Mouse (Mus musculus): ENCODE data around the gene Csmd2. TPM values are rescaled to one million over a fixed set of nuclear protein-coding genes. Genes with fewer than 3 reads are reported as not detected.

The Csmd2 gene
- polyA plus RNA-seq, 1 experiment from 2014 or later, result 0.15 TPM

DNA sequence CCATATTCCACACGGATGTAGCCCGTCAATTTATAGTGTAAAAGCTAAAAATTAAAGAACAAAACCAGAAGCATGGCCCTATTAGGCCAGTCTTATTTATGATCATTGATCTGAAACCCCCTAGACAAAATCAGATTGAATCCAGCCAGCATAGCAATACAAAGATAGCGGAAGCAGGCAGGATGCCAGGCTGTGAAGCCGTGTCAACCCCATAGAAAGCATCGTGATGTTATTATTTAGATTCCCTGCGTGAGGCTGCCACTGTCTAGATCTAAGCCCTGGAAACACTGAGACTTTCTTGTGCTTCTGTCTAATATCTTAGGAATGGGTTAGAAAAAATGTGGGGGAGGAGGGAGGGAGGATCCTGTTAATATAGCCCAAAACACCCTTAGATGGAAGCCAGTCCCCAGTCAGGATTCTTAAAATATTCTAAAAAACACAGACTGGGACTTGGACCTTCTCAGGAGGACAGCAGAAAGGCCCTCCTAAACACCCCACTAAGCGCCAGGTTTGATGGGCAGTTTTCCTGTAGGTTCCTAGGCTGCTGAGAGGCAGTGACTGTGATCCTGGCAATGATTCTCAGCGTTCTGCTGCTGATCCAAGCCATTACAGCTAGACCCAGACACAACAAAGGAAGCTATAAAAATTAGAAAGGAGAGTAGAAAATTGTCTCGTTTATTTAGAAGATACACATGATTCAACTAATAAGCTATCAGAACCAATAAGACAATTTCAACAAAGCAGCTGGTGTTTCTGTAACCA, 419.6 kb downstream of the Csmd2 start:
- H3K4me2 ChIP-seq (replicated peaks), result no peak overlapping the region
- H3K9ac ChIP-seq, result no peak overlapping the region
- no peak overlapping the region for H3K4me3 ChIP-seq (replicated peaks)
- H3K9me3 ChIP-seq, result no peaks in the 10 kb centered on the region
- no peaks in the 10 kb centered on the region for H3K36me3 ChIP-seq
- no peak for ATAC-seq
- 64% methylated on average over 9 of the region's 9 CpGs for WGBS
- H3K27ac ChIP-seq, result no peak overlapping the region
- H3K4me1 ChIP-seq (replicated peaks), result 0 out of 2 replicates have a peak, but pooled peaks cover 2% of the 10 kb centered on the region
- no peaks in the 10 kb centered on the region for H3K27me3 ChIP-seq (replicated peaks)

DNA sequence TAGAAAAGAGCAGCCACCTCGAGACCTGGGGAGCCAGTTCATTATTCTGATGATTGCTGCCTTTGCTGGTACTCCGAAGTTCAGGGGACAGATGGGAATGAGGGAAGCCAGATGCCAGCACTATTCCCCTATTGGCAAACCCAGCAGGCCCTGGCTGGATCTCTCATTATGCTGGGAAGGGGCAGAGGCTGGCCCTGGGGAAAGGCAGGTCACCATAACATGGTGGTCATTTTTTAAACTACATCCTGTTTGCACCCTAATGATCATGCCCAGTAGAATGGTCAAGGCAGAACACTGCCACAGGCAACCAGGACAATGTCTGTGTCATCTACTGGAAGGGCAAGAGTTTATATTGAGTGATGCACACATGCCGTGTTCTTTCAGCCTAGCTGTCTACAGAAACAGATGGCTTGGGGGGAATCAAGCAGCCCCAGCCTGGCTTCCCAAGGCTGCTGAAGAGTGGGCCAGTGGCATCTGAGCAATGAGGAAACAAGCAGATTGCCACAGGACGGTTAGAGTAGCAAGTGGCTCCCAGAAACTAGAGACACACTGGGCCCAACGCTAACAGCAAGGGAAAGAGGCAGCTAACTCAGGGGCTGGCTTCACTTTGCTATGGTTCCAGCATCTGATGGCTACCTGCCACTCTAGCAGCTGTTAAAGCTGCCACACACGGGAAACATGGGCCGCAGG, 424.4 kb downstream of the Csmd2 start:
- Histone ChIP-seq H3K4me2 (replicated peaks) (no peak overlapping the region), H3K9me3 (no peaks in the 10 kb centered on the region), H3K9ac (no peak overlapping the region), H3K27me3 (replicated peaks) (no peaks in the 10 kb centered on the region), H3K36me3 (no peaks in the 10 kb centered on the region), H3K27ac (no peak overlapping the region), H3K4me3 (replicated peaks) (no peak overlapping the region), H3K4me1 (replicated peaks) (0 out of 2 replicates have a peak, but pooled peaks cover 1% of the 10 kb centered on the region)
- 74% methylated on average over 7 of the region's 7 CpGs for WGBS
- ATAC-seq, result no peak

DNA sequence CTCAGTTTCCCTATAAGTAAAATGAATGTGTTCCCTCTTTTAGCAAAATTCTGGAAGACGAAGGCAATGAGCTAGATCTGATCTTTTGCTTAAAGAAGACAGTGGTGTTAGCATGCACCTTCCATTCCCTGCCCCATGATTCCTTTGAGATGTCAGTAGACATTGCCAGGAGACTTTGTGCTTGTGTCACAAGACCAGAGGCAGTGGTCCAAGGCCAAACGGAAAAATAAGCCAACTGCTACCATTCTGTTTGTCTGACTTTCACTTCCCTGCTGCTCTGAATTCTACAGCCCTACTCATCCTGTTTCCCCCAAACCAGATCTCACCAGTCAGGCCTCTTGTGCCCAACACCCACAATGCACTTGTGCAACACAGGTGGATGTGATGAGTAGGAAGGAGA, 427.1 kb downstream of the Csmd2 start:
- WGBS, result 81% methylated on average over 2 of the region's 2 CpGs
- Histone ChIP-seq H3K4me3 (replicated peaks) (no peak overlapping the region), H3K9ac (no peak overlapping the region), H3K27ac (no peak overlapping the region), H3K36me3 (no peaks in the 10 kb centered on the region), H3K9me3 (no peaks in the 10 kb centered on the region), H3K4me2 (replicated peaks) (no peak overlapping the region), H3K27me3 (replicated peaks) (no peaks in the 10 kb centered on the region), H3K4me1 (replicated peaks) (no peaks in the 10 kb centered on the region)
- ATAC-seq, result no peak

DNA sequence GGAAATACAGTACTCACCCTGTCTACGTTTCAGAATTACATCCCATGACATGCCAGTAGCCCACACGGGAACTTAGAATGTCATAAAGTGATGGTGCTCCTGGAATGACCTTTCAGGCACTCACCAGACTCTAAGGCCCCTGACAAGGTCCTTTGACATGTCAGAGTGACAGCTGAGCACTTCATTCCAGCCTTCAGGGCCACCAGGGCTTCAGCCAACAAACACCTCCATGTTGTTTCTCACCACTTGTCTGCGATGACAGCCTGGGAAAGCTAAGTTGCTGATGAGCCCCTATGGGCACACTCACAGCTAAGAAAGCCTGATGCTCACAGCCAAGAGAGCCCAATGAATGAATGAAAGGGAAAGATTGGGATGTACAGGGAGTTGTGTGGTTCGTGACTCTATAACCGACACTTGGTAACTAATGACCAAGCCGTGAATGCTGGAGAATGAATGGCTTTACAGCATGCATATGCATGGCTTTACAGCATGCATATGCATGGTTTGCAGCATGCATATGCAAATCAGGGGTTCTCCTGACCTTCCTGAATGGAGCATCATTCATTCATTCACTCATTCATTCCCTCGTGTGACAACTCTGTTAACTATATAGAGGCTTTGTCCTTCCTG, 432.4 kb downstream of the Csmd2 start:
- no peak for ATAC-seq
- no peaks in the 10 kb centered on the region for H3K36me3 ChIP-seq
- no peak overlapping the region for H3K9ac ChIP-seq
- H3K4me2 ChIP-seq (replicated peaks), result no peak overlapping the region
- WGBS, result 77% methylated on average over 7 of the region's 7 CpGs
- no peaks in the 10 kb centered on the region for H3K9me3 ChIP-seq
- H3K4me3 ChIP-seq (replicated peaks), result no peak overlapping the region
- no peaks in the 10 kb centered on the region for H3K4me1 ChIP-seq (replicated peaks)
- H3K27ac ChIP-seq, result no peak overlapping the region
- no peaks in the 10 kb centered on the region for H3K27me3 ChIP-seq (replicated peaks)

DNA sequence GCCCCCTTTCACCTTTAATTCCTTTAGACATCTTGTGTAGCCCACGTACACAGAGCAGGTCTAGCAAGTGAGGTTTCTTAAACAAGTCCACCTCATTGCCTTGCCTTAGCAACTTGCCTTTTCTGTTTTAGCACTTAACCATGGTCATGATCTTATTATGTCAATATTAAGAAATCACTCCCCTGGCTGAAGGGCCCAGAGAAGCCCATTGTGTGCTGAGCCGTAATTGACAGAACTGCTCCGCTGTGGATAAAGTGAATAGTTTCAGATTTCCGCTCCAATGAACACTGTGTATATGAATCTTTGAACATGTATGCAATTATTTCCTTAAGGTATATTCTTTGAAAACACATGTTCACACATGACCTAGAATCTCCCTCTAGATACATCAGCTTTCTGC, 434.8 kb downstream of the Csmd2 start:
- 78% methylated on average over 4 of the region's 4 CpGs for WGBS
- Histone ChIP-seq H3K4me3 (replicated peaks) (no peak overlapping the region), H3K27ac (no peak overlapping the region), H3K9me3 (no peaks in the 10 kb centered on the region), H3K4me1 (replicated peaks) (no peaks in the 10 kb centered on the region), H3K27me3 (replicated peaks) (no peaks in the 10 kb centered on the region), H3K36me3 (no peaks in the 10 kb centered on the region), H3K9ac (no peak overlapping the region), H3K4me2 (replicated peaks) (no peak overlapping the region)
- ATAC-seq, result no peak

DNA sequence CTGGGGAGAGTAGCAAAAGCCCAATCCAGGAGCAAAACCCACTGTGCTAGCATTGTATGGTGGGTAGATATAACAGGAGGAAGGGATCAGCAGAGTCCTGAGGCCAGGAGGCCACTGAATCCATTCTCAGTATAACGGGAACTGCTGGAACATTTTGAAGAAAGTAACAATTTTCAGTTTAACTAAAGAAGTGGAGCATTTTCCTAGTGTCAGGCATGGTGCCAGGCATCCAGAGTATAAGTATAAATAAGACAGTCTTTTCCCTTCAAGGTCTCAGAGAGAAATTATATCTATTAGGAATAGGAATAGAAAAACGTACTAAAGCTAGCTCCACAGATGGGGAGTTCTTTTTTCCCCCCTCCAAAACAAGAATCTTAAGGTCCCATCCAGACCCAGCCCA, 437.7 kb downstream of the Csmd2 start:
- H3K27ac ChIP-seq, result no peak overlapping the region
- H3K9me3 ChIP-seq, result no peaks in the 10 kb centered on the region
- 44% methylated on average over 2 of the region's 2 CpGs for WGBS
- H3K36me3 ChIP-seq, result no peaks in the 10 kb centered on the region
- H3K27me3 ChIP-seq (replicated peaks), result no peaks in the 10 kb centered on the region
- no peak overlapping the region for H3K4me2 ChIP-seq (replicated peaks)
- no peaks in the 10 kb centered on the region for H3K4me1 ChIP-seq (replicated peaks)
- H3K4me3 ChIP-seq (replicated peaks), result no peak overlapping the region
- ATAC-seq, result no peak
- no peak overlapping the region for H3K9ac ChIP-seq

DNA sequence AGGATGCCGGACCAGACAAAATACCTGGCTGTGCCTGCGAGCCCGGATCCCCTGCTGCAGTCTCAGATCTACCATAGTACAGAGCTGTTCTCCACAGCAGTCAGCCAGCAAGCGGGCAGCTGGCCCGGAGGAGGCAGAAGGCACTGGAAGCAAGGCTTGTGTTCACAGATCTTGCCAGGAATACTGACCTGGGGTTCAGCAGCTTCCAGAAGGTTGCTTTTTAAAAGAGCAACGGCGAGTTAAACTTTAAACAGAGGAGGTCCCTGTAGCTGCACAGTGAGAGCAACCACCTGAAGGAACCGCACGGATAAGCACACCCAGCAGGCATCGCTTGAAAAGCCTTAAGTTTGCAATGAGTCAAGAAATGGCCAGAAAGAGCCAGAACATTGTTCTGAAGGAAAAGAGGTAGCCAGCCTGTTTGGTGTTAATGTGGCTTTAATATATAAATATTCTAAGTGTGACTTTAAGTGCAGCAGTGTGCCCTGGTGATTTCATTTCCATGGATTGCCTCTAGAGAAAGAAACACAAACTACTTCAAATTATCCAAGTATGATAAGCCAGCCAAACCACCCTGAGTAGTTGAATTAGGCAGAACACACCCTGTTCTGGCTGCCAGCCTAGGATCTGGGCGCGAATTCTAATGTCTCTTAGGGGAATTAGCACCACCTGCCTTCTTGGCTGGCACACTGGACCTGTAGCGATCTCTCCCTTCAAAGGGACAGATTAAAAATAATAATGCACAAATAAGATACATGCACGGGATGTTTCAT, 439.8 kb downstream of the Csmd2 start:
- H3K27ac ChIP-seq, result no peak overlapping the region
- no peak overlapping the region for H3K9ac ChIP-seq
- 78% methylated on average over 14 of the region's 14 CpGs for WGBS
- H3K4me2 ChIP-seq (replicated peaks), result no peak overlapping the region
- no peaks in the 10 kb centered on the region for H3K36me3 ChIP-seq
- no peaks in the 10 kb centered on the region for H3K4me1 ChIP-seq (replicated peaks)
- no peaks in the 10 kb centered on the region for H3K9me3 ChIP-seq
- ATAC-seq, result no peak
- H3K4me3 ChIP-seq (replicated peaks), result no peak overlapping the region
- H3K27me3 ChIP-seq (replicated peaks), result no peaks in the 10 kb centered on the region

DNA sequence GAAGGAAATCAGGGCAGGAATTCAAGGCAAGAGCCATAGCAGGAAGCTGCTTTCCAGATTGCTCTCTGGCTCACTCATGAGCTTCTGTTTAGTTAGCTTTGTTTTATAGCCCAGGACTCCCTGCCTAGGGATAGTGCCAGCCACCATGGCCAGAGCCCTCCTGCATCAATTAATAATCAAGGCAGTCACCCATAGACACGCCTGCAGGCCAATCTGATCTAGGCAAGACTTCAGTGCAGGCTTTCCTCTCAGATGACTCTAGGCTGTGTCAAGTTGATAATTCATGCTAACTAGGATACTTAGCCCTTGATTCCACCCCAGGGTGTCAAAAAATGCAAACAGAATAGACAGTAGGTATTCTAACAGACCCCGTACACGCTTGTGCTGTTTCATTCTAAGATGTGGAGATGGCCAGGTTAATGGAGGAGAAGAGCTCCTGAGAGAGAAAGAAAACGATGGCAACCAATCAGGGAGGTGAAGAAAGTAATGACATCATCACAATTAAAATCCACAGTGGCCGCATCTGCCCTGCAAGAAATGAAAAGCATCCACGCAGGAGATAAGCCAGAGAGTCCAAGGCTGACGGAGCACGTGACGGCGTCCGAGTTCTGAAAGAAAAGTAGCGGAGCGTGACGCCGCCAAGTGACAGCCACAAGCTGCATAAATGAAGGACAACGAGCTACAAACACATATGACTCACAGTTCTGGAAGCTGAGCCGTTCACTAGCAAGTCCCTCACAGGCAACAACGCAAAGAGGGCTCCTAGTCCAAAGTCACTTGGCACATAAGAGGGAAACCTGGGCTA, 440.8 kb downstream of the Csmd2 start:
- 82% methylated on average over 18 of the region's 18 CpGs for WGBS
- no peak overlapping the region for H3K9ac ChIP-seq
- H3K27me3 ChIP-seq (replicated peaks), result no peaks in the 10 kb centered on the region
- no peak overlapping the region for H3K27ac ChIP-seq
- H3K4me3 ChIP-seq (replicated peaks), result no peak overlapping the region
- no peak for ATAC-seq
- H3K9me3 ChIP-seq, result no peaks in the 10 kb centered on the region
- H3K4me2 ChIP-seq (replicated peaks), result no peak overlapping the region
- no peaks in the 10 kb centered on the region for H3K36me3 ChIP-seq
- H3K4me1 ChIP-seq (replicated peaks), result no peaks in the 10 kb centered on the region

DNA sequence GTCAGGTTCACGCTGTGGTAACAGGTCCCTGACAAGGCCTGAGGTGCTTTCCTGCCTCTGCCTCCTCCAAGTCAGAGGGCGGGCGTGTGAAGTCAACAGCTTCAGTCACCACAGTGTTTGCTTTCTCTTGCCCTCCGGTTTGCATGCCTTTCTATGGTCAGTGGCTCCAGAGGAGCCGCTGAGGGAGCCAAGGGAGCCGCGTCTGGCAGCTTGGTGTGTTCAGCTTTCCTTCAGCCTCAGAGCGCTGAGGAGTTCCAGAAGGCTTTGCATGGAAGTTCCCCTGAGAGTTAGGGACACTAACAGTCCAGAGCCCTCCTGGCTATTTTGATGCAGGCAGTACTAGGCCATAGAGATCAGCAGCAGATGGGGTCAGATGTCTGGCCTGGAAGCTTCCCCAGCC, 441.9 kb downstream of the Csmd2 start:
- 86% methylated on average over 8 of the region's 8 CpGs for WGBS
- Histone ChIP-seq H3K4me1 (replicated peaks) (no peaks in the 10 kb centered on the region), H3K9ac (no peak overlapping the region), H3K27ac (no peak overlapping the region), H3K36me3 (no peaks in the 10 kb centered on the region), H3K9me3 (no peaks in the 10 kb centered on the region), H3K4me3 (replicated peaks) (no peak overlapping the region), H3K27me3 (replicated peaks) (no peaks in the 10 kb centered on the region), H3K4me2 (replicated peaks) (no peak overlapping the region)
- no peak for ATAC-seq

DNA sequence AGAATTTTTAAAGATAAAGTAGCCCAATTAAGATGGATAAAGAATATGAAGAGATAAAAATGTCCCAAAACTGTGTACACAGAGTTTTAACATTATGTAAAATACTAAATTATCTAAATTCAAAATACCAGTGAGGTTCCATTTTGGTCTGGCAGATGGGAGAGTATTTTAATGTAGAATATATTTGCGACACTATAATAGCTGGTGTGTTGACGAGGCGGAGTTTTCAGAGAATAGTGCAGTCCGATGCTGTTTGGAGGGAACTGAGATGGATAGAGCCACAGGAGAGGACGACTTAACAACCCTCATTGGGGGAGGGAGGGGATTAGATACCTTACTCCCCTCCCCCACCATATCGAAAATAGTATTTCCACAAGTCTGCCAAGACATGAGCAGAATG, 452.9 kb downstream of the Csmd2 start:
- Histone ChIP-seq H3K4me3 (replicated peaks) (no peak overlapping the region), H3K4me1 (replicated peaks) (no peaks in the 10 kb centered on the region), H3K4me2 (replicated peaks) (no peak overlapping the region), H3K9me3 (no peaks in the 10 kb centered on the region), H3K9ac (no peak overlapping the region), H3K27me3 (replicated peaks) (no peaks in the 10 kb centered on the region), H3K27ac (no peak overlapping the region), H3K36me3 (no peaks in the 10 kb centered on the region)
- WGBS, result 78% methylated on average over 6 of the region's 6 CpGs
- no peak for ATAC-seq

DNA sequence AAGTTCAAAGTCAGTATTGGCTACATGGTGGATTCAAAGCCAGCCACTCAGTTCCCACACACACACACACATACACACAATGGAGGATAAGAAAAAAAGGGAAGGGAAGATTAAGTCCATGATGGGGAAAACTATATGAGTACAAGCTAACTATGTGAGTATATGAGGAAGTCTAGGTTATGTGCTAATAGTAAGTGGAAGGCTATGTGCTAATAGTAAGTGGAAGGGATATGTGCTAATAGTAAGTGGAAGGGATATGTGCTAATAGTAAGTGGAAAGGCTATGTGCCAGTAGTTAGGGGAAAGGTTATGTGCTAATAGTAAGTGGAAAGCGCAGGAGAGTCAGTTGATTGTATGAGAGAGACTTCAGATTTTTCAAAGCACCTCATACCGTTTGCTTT, 453.6 kb downstream of the Csmd2 start:
- no peak for ATAC-seq
- Histone ChIP-seq H3K36me3 (no peaks in the 10 kb centered on the region), H3K4me2 (replicated peaks) (no peak overlapping the region), H3K4me3 (replicated peaks) (no peak overlapping the region), H3K27me3 (replicated peaks) (no peaks in the 10 kb centered on the region), H3K4me1 (replicated peaks) (no peaks in the 10 kb centered on the region), H3K27ac (no peak overlapping the region), H3K9me3 (no peaks in the 10 kb centered on the region), H3K9ac (no peak overlapping the region)
- 74% methylated on average over 2 of the region's 2 CpGs for WGBS

All from intestine, embryonic 15.5 days (tissue).